Mouse (Mus musculus): ENCODE results near the gene Vmn1r119. TPM values are rescaled to one million over a fixed set of nuclear protein-coding genes. Genes with fewer than 3 reads are reported as not detected.
"Not testable (repeated sequence)": the region's sequence is repeated elsewhere in the genome, so short reads cannot be mapped to it uniquely, and the experiment has no call there.

Vmn1r119 gene
- polyA plus RNA-seq (2012; fragmentation: generic; extraction: Trizol): not detected

DNA sequence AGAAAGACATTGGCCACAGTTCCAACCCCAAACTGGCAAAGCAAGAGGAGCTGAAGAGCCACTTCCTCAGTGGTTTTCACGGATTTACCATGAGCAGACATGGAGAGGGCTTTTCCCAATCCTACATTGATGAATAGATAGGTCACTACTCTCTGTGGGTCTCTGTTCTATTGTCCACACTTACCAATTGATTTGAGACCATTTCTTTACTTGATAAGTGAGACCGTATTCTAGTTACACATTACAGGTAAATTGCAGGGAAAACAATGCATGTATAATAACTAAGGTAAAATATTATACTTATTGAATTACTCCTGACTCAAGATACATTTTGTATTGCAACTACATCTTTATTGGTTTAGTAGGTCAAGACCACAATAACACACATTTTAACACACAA lies at the start of gene Vmn1r119:
Vmn1r119 (minus strand) TSS at position 101 of the 400 bp plus-strand sequence.
- not testable (repeated sequence) for H3ac ChIP-seq (ENCODE audit: control insufficient read depth, insufficient read length); H3K4me3 ChIP-seq; H3K36me3 ChIP-seq (ENCODE audit: control insufficient read depth, insufficient read depth); H3K4me2 ChIP-seq (ENCODE audit: low read depth); H3K27me3 ChIP-seq (ENCODE audit: control insufficient read depth, insufficient read depth, insufficient read length); H3K79me2 ChIP-seq (ENCODE audit: control insufficient read depth, insufficient read depth)

DNA sequence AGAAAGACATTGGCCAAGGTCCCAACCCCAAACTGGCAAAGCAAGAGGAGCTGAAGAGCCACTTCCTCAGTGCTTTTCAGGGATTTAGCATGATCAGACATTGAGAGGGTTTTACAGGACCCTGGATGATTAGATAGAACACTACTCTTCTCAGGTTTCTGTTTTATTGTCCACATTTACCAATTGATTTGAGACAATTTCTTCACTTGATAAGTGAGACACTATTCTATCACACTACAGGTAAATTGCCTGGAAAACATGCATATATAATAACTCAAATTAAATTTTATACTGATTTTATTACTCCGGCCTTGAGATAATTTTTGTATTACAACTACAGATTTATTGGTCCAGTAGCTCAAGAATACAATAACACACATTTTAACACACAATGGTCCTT lies 41.4 kb upstream of the Vmn1r119 start, which contains the start of gene Vmn1r120:
Vmn1r120 (minus strand) TSS at position 101 of the 400 bp plus-strand sequence.
- H3K36me3 ChIP-seq (ENCODE audit: control insufficient read depth, insufficient read depth); H3K27me3 ChIP-seq (ENCODE audit: control insufficient read depth, insufficient read depth, insufficient read length); H3K4me3 ChIP-seq; H3ac ChIP-seq (ENCODE audit: control insufficient read depth, insufficient read length); H3K79me2 ChIP-seq (ENCODE audit: control insufficient read depth, insufficient read depth); H3K4me2 ChIP-seq (ENCODE audit: low read depth): not testable (repeated sequence)

Other genes with a start within 250 kb of the Vmn1r119 start
- gene Vmn1r112, start 241.3 kb downstream of the Vmn1r119 start, polyA plus RNA-seq (2012; fragmentation: generic; extraction: Trizol): not detected
- not detected for gene Vmn1r113, start 225.2 kb downstream of the Vmn1r119 start, polyA plus RNA-seq (2012; fragmentation: generic; extraction: Trizol)
- not detected for gene Vmn1r114, start 200.3 kb downstream of the Vmn1r119 start, polyA plus RNA-seq (2012; fragmentation: generic; extraction: Trizol)
- gene Vmn1r115, start 167.5 kb downstream of the Vmn1r119 start, polyA plus RNA-seq (2012; fragmentation: generic; extraction: Trizol): not detected
- not detected for gene Vmn1r116, start 140.2 kb downstream of the Vmn1r119 start, polyA plus RNA-seq (2012; fragmentation: generic; extraction: Trizol)
- gene Vmn1r117, start 128.3 kb downstream of the Vmn1r119 start, polyA plus RNA-seq (2012; fragmentation: generic; extraction: Trizol): not detected
- not detected for gene Vmn1r118, start 100.1 kb downstream of the Vmn1r119 start, polyA plus RNA-seq (2012; fragmentation: generic; extraction: Trizol)
- gene Vmn1r120, start 41.3 kb upstream of the Vmn1r119 start, polyA plus RNA-seq (2012; fragmentation: generic; extraction: Trizol): not detected
- gene Vmn1r121, start 86.1 kb upstream of the Vmn1r119 start, polyA plus RNA-seq (2012; fragmentation: generic; extraction: Trizol): not detected
- not detected for gene Vmn1r122, start 121.7 kb upstream of the Vmn1r119 start, polyA plus RNA-seq (2012; fragmentation: generic; extraction: Trizol)
- gene Vmn1r123, start 149.7 kb upstream of the Vmn1r119 start, polyA plus RNA-seq (2012; fragmentation: generic; extraction: Trizol): not detected
- gene Gm5157, start 178.0 kb upstream of the Vmn1r119 start, polyA plus RNA-seq (2012; fragmentation: generic; extraction: Trizol): not detected
- gene Vmn1r124, start 248.2 kb upstream of the Vmn1r119 start, polyA plus RNA-seq (2012; fragmentation: generic; extraction: Trizol): not detected